Mouse (Mus musculus): Measurements from ENCODE around the gene Ube3a. TPM values are rescaled to one million over a fixed set of nuclear protein-coding genes. Genes with fewer than 3 reads are reported as not detected.

The Ube3a gene
- polyA plus RNA-seq, 1 experiment from 2014 or later, result 88.5 TPM

- Histone ChIP-seq H3K4me1 (no peaks in the 10 kb centered on the region), H3K27ac (no peak overlapping the region), H3K36me3 (peaks cover 38% of the 10 kb centered on the region), H3K4me2 (no peak overlapping the region), H3K9me3 (replicated peaks) (no peaks in the 10 kb centered on the region), H3K27me3 (replicated peaks) (no peaks in the 10 kb centered on the region), H3K4me3 (no peak overlapping the region), H3K9ac (no peak overlapping the region)
- WGBS (ENCODE audit: insufficient replicate concordance), result 87% methylated on average over 2 of the region's 2 CpGs
- no peak for ATAC-seq
Measured at GRCm38 (mm10) chr7:59253373-59253772, 24.8 kb downstream of the Ube3a start.

GRCm38 (mm10) chr7:59265538-59265937 is 37.0 kb downstream of the Ube3a start:
- no peak overlapping the region for H3K4me2 ChIP-seq
- WGBS (ENCODE audit: insufficient replicate concordance), result 33% methylated on average over 1 of the region's 1 CpGs
- H3K4me1 ChIP-seq, result peaks cover 13% of the 10 kb centered on the region
- H3K27me3 ChIP-seq (replicated peaks), result no peaks in the 10 kb centered on the region
- H3K9ac ChIP-seq, result no peak overlapping the region
- no peak overlapping the region for H3K4me3 ChIP-seq
- no peak overlapping the region for H3K27ac ChIP-seq
- peaks cover 5% of the 10 kb centered on the region; the same call in 1 of the 2 replicates for H3K36me3 ChIP-seq
- no peaks in the 10 kb centered on the region for H3K9me3 ChIP-seq (replicated peaks)
- ATAC-seq, result no peak

GRCm38 (mm10) chr7:59271775-59272174 is 43.2 kb downstream of the Ube3a start:
- Histone ChIP-seq H3K9ac (no peak overlapping the region), H3K4me3 (no peak overlapping the region), H3K4me2 (no peak overlapping the region), H3K4me1 (peaks cover 7% of the 10 kb centered on the region; the same call in 1 of the 2 replicates), H3K36me3 (peaks cover 15% of the 10 kb centered on the region), H3K27ac (no peak overlapping the region), H3K9me3 (replicated peaks) (no peaks in the 10 kb centered on the region), H3K27me3 (replicated peaks) (no peaks in the 10 kb centered on the region)
- WGBS (ENCODE audit: insufficient replicate concordance), result 76% methylated on average over 4 of the region's 4 CpGs
- no peak for ATAC-seq

- Histone ChIP-seq H3K4me1 (no peaks in the 10 kb centered on the region), H3K4me3 (no peak overlapping the region), H3K27ac (no peak overlapping the region), H3K9me3 (replicated peaks) (no peaks in the 10 kb centered on the region), H3K4me2 (no peak overlapping the region), H3K9ac (no peak overlapping the region), H3K27me3 (replicated peaks) (no peaks in the 10 kb centered on the region), H3K36me3 (peaks cover 21% of the 10 kb centered on the region; the same call in 1 of the 2 replicates)
- ATAC-seq, result no peak
- WGBS (ENCODE audit: insufficient replicate concordance), result 84% methylated on average over 1 of the region's 1 CpGs
Measured at GRCm38 (mm10) chr7:59312576-59312975, 84.0 kb downstream of the Ube3a start.

GRCm38 (mm10) chr7:59322759-59323158 is 94.2 kb downstream of the Ube3a start:
- 88% methylated on average over 1 of the region's 1 CpGs for WGBS (ENCODE audit: insufficient replicate concordance)
- no peak overlapping the region for H3K4me2 ChIP-seq
- H3K4me1 ChIP-seq, result no peaks in the 10 kb centered on the region
- no peaks in the 10 kb centered on the region for H3K9me3 ChIP-seq (replicated peaks)
- no peak for ATAC-seq
- H3K36me3 ChIP-seq, result no peaks in the 10 kb centered on the region
- H3K9ac ChIP-seq, result no peak overlapping the region
- no peak overlapping the region for H3K4me3 ChIP-seq
- H3K27ac ChIP-seq, result no peak overlapping the region
- H3K27me3 ChIP-seq (replicated peaks), result no peaks in the 10 kb centered on the region
